Mouse (Mus musculus): Measurements from ENCODE around the gene Svs6. TPM values are rescaled to one million over a fixed set of nuclear protein-coding genes. Genes with fewer than 3 reads are reported as not detected.
"Not testable (repeated sequence)": the region's sequence is repeated elsewhere in the genome, so short reads cannot be mapped to it uniquely, and the experiment has no call there.

The Svs6 gene
- not detected in 2 replicates for polyA plus RNA-seq (2016; fragmentation: Nextera tagmentation; extraction: Ambion mirVana)

DNA sequence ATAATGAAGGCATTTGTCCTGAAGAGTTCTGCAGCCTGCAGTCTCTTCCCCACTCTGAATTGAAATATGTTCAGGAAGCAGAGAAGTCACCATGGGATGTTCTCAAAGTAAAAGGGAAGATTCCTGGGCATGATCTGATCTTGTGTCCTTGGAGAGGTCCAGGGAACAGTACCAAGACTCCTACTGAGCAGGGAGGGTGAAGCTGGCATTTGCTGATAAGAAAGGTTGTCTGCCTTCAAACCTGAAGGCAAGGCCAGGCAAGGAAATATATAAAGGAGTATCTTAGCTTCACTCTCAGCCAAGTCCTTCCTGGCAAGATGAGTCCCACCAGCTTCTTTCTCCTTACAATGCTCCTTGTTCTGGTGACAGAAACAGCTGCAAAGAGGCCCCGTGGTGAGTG lies at the start of gene Svs6:
Gene Svs6 (plus strand): TSS at position 301 of the 400 bp plus-strand sequence.
- 87% methylated on average over 1 of the region's 1 CpGs for WGBS

GRCm38 (mm10) chr2:164278359-164278758 lies 38.2 kb upstream of the Svs6 start, which contains the start of gene Svs4:
Svs4 (minus strand) TSS chr2:164278459.
- Histone ChIP-seq H3K9me3 (replicated peaks) (no peaks in the 10 kb centered on the region), H3K27me3 (ENCODE audit: low read depth, poor library complexity, severe bottlenecking) (no peaks in the 10 kb centered on the region)
- WGBS: 94% methylated on average over 4 of the region's 4 CpGs

More for the DNA sequence above, at the start of gene Svs6:
- H3K4me1 ChIP-seq; H3K4me3 ChIP-seq; DNase-seq (ENCODE audit: low spot score); H3K9me3 ChIP-seq (replicated peaks); H3K27ac ChIP-seq; H3K36me3 ChIP-seq; H3K27me3 ChIP-seq (ENCODE audit: low read depth, poor library complexity, severe bottlenecking): not testable (repeated sequence)

GRCm38 (mm10) chr2:164288968-164289367 lies 27.6 kb upstream of the Svs6 start, which contains the start of gene Svs3a:
Svs3a (plus strand) TSS chr2:164289268.
- DNase-seq (ENCODE audit: low spot score); H3K27me3 ChIP-seq (ENCODE audit: low read depth, poor library complexity, severe bottlenecking); H3K4me3 ChIP-seq; H3K36me3 ChIP-seq; H3K27ac ChIP-seq; H3K9me3 ChIP-seq (replicated peaks); H3K4me1 ChIP-seq: not testable (repeated sequence)
- WGBS: 78% methylated on average over 1 of the region's 1 CpGs

More at GRCm38 (mm10) chr2:164278359-164278758, 38.2 kb upstream of the Svs6 start, which contains the start of gene Svs4:
- Histone ChIP-seq H3K27ac (no peak within 1 kb of the TSS), H3K4me1 (no peaks in the 10 kb centered on the region), H3K4me3 (no peak within 1 kb of the TSS), H3K36me3 (no peaks in the 10 kb centered on the region)
- no peak for DNase-seq (ENCODE audit: low spot score)

DNA sequence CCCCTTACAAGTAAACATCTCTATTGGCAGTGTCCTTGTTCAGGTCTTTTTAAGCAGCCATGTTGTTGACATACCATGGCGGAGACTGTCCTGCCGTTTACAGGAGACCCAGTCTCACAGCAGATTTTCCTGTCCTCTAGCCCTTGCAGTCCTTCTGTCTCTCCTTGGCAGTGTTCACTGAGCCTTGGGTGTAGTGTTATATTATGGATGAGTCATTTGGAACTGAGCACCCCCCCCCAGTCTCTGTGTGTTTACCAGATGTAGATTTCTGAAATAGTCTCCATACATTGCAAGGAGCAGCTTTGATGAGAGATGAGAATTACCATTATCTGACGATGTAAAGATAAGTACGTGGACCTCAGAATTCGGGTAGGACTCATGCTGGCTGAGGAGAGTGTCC lies 4.0 kb upstream of the Svs6 start:
- Histone ChIP-seq H3K27ac (no peak overlapping the region), H3K27me3 (ENCODE audit: low read depth, poor library complexity, severe bottlenecking) (no peaks in the 10 kb centered on the region), H3K9me3 (replicated peaks) (no peaks in the 10 kb centered on the region), H3K36me3 (no peaks in the 10 kb centered on the region), H3K4me1 (no peaks in the 10 kb centered on the region), H3K4me3 (no peak overlapping the region)
- DNase-seq (ENCODE audit: low spot score): no peak
- 89% methylated on average over 5 of the region's 5 CpGs for WGBS

DNA sequence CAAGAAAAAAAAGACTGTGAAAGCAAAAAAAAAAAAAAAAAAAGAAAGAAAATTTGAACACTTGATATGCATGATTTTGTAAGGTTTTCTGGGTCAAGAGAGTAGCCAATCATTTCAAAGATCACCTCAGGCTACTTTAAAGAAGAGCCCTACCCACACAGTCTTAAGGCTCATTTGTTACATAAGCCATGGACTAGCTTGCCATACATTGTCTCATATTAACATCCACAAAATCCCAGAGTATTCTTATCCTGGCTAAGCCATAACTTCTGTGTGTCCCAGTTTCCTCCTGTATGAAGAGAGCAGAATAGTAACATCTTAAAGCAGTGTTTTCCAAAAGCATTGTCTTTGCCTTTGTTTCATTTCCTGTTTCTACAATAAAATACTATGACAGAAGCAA lies 1.1 kb upstream of the Svs6 start:
- H3K36me3 ChIP-seq; H3K27ac ChIP-seq; H3K9me3 ChIP-seq (replicated peaks); H3K27me3 ChIP-seq (ENCODE audit: low read depth, poor library complexity, severe bottlenecking); DNase-seq (ENCODE audit: low spot score); H3K4me1 ChIP-seq; H3K4me3 ChIP-seq: not testable (repeated sequence)

GRCm38 (mm10) chr2:164320983-164321382 lies 4.4 kb downstream of the Svs6 start:
- H3K27me3 ChIP-seq (ENCODE audit: low read depth, poor library complexity, severe bottlenecking): no peaks in the 10 kb centered on the region
- H3K4me3 ChIP-seq: no peak overlapping the region
- no peak for DNase-seq (ENCODE audit: low spot score)
- H3K36me3 ChIP-seq: no peaks in the 10 kb centered on the region
- H3K27ac ChIP-seq: no peak overlapping the region
- 87% methylated on average over 6 of the region's 6 CpGs for WGBS
- H3K9me3 ChIP-seq (replicated peaks): no peaks in the 10 kb centered on the region
- H3K4me1 ChIP-seq: no peaks in the 10 kb centered on the region

GRCm38 (mm10) chr2:164332440-164332839 lies 15.9 kb downstream of the Svs6 start, which contains the start of gene Svs5:
Svs5 (plus strand) TSS chr2:164332740.
- not testable (repeated sequence) for H3K9me3 ChIP-seq (replicated peaks); H3K4me3 ChIP-seq; DNase-seq (ENCODE audit: low spot score); H3K4me1 ChIP-seq; H3K27me3 ChIP-seq (ENCODE audit: low read depth, poor library complexity, severe bottlenecking); H3K36me3 ChIP-seq; H3K27ac ChIP-seq
- 82% methylated on average over 3 of the region's 3 CpGs for WGBS

DNA sequence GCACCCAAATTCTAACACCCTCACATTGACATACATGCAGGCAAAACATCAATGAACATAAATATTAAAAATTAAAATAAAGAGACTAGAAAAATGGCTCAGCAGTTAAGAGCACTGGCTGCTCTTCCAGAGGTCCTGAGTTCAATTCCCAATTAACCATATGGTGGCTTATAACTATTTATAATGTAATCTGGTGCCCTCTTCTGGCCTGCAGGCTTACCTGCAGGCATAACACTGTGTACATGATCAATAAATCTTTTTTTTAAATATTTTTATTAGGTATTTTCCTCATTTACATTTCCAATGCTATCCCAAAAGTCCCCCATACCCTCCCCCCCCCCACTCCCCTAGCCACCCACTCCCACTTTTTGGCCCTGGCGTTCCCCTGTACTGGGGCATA lies 27.2 kb downstream of the Svs6 start:
- 86% methylated on average over 1 of the region's 1 CpGs for WGBS
- not testable (repeated sequence) for H3K27me3 ChIP-seq (ENCODE audit: low read depth, poor library complexity, severe bottlenecking); H3K9me3 ChIP-seq (replicated peaks); H3K27ac ChIP-seq; H3K4me3 ChIP-seq; DNase-seq (ENCODE audit: low spot score); H3K36me3 ChIP-seq; H3K4me1 ChIP-seq

- H3K36me3 ChIP-seq; H3K27me3 ChIP-seq (ENCODE audit: low read depth, poor library complexity, severe bottlenecking); H3K4me3 ChIP-seq; DNase-seq (ENCODE audit: low spot score); H3K27ac ChIP-seq; H3K9me3 ChIP-seq (replicated peaks); H3K4me1 ChIP-seq: not testable (repeated sequence)
Observed at GRCm38 (mm10) chr2:164347697-164348096, 31.1 kb downstream of the Svs6 start.

- Histone ChIP-seq H3K36me3 (no peaks in the 10 kb centered on the region), H3K4me3 (no peak overlapping the region), H3K9me3 (replicated peaks) (no peaks in the 10 kb centered on the region), H3K27ac (no peak overlapping the region), H3K27me3 (ENCODE audit: low read depth, poor library complexity, severe bottlenecking) (no peaks in the 10 kb centered on the region), H3K4me1 (no peaks in the 10 kb centered on the region)
- DNase-seq (ENCODE audit: low spot score): peak; percentile 40
- 92% methylated on average over 3 of the region's 3 CpGs for WGBS
Observed at GRCm38 (mm10) chr2:164348980-164349379, 32.4 kb downstream of the Svs6 start.

DNA sequence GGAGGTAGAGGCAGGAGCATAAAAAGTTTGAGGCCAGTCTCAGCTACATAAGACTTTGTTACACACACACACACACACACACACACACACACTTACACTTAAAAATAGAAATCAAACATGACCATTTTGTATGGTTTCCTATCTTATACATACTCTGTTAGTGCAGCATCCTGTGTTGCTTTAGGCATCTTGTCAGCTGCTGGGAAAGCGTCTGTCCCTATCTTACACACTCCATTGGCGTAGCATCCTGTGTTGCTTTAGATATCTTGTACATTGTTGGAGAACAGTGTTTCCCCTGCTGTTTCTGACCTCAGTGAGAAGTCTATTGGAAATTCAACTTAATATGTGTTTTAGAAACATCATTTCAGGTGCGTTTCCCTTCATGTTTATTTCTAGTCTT lies 36.1 kb downstream of the Svs6 start:
- H3K9me3 ChIP-seq (replicated peaks): no peaks in the 10 kb centered on the region
- H3K36me3 ChIP-seq: no peaks in the 10 kb centered on the region
- 0 out of 2 replicates have a peak, but pooled peaks cover 4% of the 10 kb centered on the region for H3K27me3 ChIP-seq (ENCODE audit: low read depth, poor library complexity, severe bottlenecking)
- H3K27ac ChIP-seq: no peak overlapping the region
- no peak for DNase-seq (ENCODE audit: low spot score)
- no peaks in the 10 kb centered on the region for H3K4me1 ChIP-seq
- H3K4me3 ChIP-seq: no peak overlapping the region
- WGBS: 91% methylated on average over 3 of the region's 3 CpGs

- Histone ChIP-seq H3K4me3 (no peak overlapping the region), H3K9me3 (replicated peaks) (no peaks in the 10 kb centered on the region), H3K27me3 (ENCODE audit: low read depth, poor library complexity, severe bottlenecking) (0 out of 2 replicates have a peak, but pooled peaks cover 4% of the 10 kb centered on the region), H3K4me1 (no peaks in the 10 kb centered on the region), H3K27ac (no peak overlapping the region), H3K36me3 (no peaks in the 10 kb centered on the region)
- DNase-seq (ENCODE audit: low spot score): no peak
- 92% methylated on average over 11 of the region's 11 CpGs for WGBS
Observed at GRCm38 (mm10) chr2:164353356-164353755, 36.8 kb downstream of the Svs6 start.

GRCm38 (mm10) chr2:164356177-164356967 lies 39.8 kb downstream of the Svs6 start:
- Histone ChIP-seq H3K9me3 (replicated peaks) (no peaks in the 10 kb centered on the region), H3K4me3 (no peak overlapping the region), H3K36me3 (no peaks in the 10 kb centered on the region), H3K4me1 (no peaks in the 10 kb centered on the region), H3K27me3 (ENCODE audit: low read depth, poor library complexity, severe bottlenecking) (peaks cover 17% of the 10 kb centered on the region), H3K27ac (no peak overlapping the region)
- no peak for DNase-seq (ENCODE audit: low spot score)
- 81% methylated on average over 11 of the region's 11 CpGs for WGBS
